8 mouse cellular contexts compared by ENCODE assay signal in genomic region chr7:79246039-79246670, GRCm38 (mm10). TPM values are rescaled to one million over a fixed set of nuclear protein-coding genes. Genes with fewer than 3 reads are reported as not detected.
DNase-seq lines count a peak whose midpoint lies in the region; ATAC-seq lines count a peak whose summit lies in the region.

No protein-coding gene starts in this region.

- WGBS in intestine, embryonic 15.5 days: 10% methylated on average over 18 of the region's 18 CpGs
- 17% methylated on average over 18 of the region's 18 CpGs for WGBS in midbrain, embryonic 10.5 days

- H3K27ac ChIP-seq in intestine, embryonic 15.5 days: no peak overlapping the region
- H3K27ac ChIP-seq in midbrain, embryonic 10.5 days (replicated peaks): no peak overlapping the region; the same call in 1 of the 2 replicates

- no peaks in the 10 kb centered on the region for H3K27me3 ChIP-seq in intestine, embryonic 15.5 days (replicated peaks)
- H3K27me3 ChIP-seq in midbrain, embryonic 10.5 days (ENCODE audit: low read depth, poor library complexity, severe bottlenecking): 0 out of 2 replicates have a peak, but pooled peaks cover 5% of the 10 kb centered on the region

- peak; percentile 83 for ATAC-seq in intestine, embryonic 15.5 days

- no peaks in the 10 kb centered on the region for H3K9me3 ChIP-seq in intestine, embryonic 15.5 days
- H3K9me3 ChIP-seq in midbrain, embryonic 10.5 days (replicated peaks): no peaks in the 10 kb centered on the region

- no peak overlapping the region for H3K4me3 ChIP-seq in intestine, embryonic 15.5 days (replicated peaks)
- H3K4me3 ChIP-seq in midbrain, embryonic 10.5 days: peak overlapping the region; percentile 42

- no peaks in the 10 kb centered on the region for H3K36me3 ChIP-seq in intestine, embryonic 15.5 days
- H3K36me3 ChIP-seq in midbrain, embryonic 10.5 days: no peaks in the 10 kb centered on the region

- peak overlapping the region; percentile 46 for H3K4me2 ChIP-seq in intestine, embryonic 15.5 days (replicated peaks)

- no peak overlapping the region for H3K9ac ChIP-seq in intestine, embryonic 15.5 days

- H3K4me1 ChIP-seq in intestine, embryonic 15.5 days (replicated peaks): no peaks in the 10 kb centered on the region
- H3K4me1 ChIP-seq in midbrain, embryonic 10.5 days: peaks cover 18% of the 10 kb centered on the region

- DNase-seq in adrenal gland, adult (ENCODE audit: inconsistent age in 2 of 2, low spot score in 1 of 2): peak; percentile 74 to 90
- no peak for DNase-seq in adrenal gland, adult 8-10 months
- peak; percentile 82 for DNase-seq in embryo, embryonic 11 days
- DNase-seq in gastrocnemius, postnatal 4 days (ENCODE audit: low spot score in 2 of 2): peak; percentile 62 to 77
- DNase-seq in left cerebral cortex, postnatal 4 days: peak; percentile 74
- peak; percentile 67 for DNase-seq in midbrain, embryonic 10.5 days (ENCODE audit: low spot score)
- peak; percentile 36 for DNase-seq in skeletal muscle tissue, adult 2 months (ENCODE audit: low read depth, low spot score)

- intact Hi-C loops in left cerebral cortex, postnatal 4 days (cut with DNase I): loop anchor here (5.0 to 10.0 kb wide), 2 partner anchors 101 to 321 kb away; no protein-coding TSS in a partner anchor

RNA-seq across cellular contexts. Expression of gene Abhd2, which starts 26.8 kb away (rescaled TPM):
- 1,000 to 10,000 TPM; 1,088 to 1,472 (median 1,425) TPM for total RNA-seq in adrenal gland, adult 8-10 months (2022)
- 10 to 100 TPM; 22.3 to 23.5 TPM for total RNA-seq in gastrocnemius, postnatal 4 days (2021)
- polyA plus RNA-seq in intestine, embryonic 15.5 days (2015; fragmentation: Nextera tagmentation; extraction: Ambion mirVana): 14.3 and 16.3 TPM in 2 replicates
- total RNA-seq in left cerebral cortex, postnatal 4 days (2021): 100 to 1,000 TPM; 112 to 114 TPM
- 6.8 and 8.7 TPM in 2 replicates for polyA plus RNA-seq in midbrain, embryonic 10.5 days (2016; fragmentation: Nextera tagmentation; extraction: Ambion mirVana)

Comparison
In these comparisons a context has a peak if more than half of its experiments do, and no peak if none do; other contexts are left out.
1. RNA of gene Abhd2, which starts 26.8 kb away (total RNA-seq): 1,088 to 1,472 TPM in adrenal gland, adult 8-10 months; 112 to 114 TPM in left cerebral cortex, postnatal 4 days and 22.3 to 23.5 TPM in gastrocnemius, postnatal 4 days; every median in the first group is over 4 times any median in the second.